Mouse (Mus musculus) olfactory bulb, adult 2 months (tissue): ENCODE data around the gene Fam172a. TPM values are rescaled to one million over a fixed set of nuclear protein-coding genes. Genes with fewer than 3 reads are reported as not detected.

Source experiments
- H3K27ac ChIP-seq: fragments of 200-500 bp; 2 replicates; pipeline ENCODE4 v1.5.1; 2012; ENCODE audit warnings: low read depth, low read length; ENCODE audit not compliant: insufficient read depth
- H3K4me1 ChIP-seq: fragments of 200-500 bp; 2 replicates; pipeline ENCODE4 v1.6.1; 2012; ENCODE audit warnings: low read length; ENCODE audit not compliant: control insufficient read depth, insufficient read depth
- H3K4me3 ChIP-seq: fragments of 200-500 bp; 2 replicates; pipeline ENCODE4 v1.5.1; 2012; ENCODE audit warnings: mild to moderate bottlenecking, low read depth, low read length, moderate library complexity; ENCODE audit not compliant: insufficient read depth
- CTCF ChIP-seq: fragments of 200-500 bp; IDR thresholded peaks from 2 replicates; pipeline ENCODE4 v1.5.1; 2012; ENCODE audit warnings: low read depth, mild to moderate bottlenecking, low read length, moderate library complexity; ENCODE audit not compliant: insufficient read depth
- POLR2A ChIP-seq: fragments of 200-500 bp; IDR thresholded peaks from 2 replicates; pipeline ENCODE4 v1.6.1; 2012; ENCODE audit warnings: mild to moderate bottlenecking, low read depth, low read length, moderate library complexity; ENCODE audit not compliant: insufficient read depth
- WGBS: fragments of 180-500 bp; shearing (Covaris S2); methylation state at CpG from one replicate; pipeline ENCODE4 v1.1.7; 2018; 5-methylcytosine and 5-hydroxymethylcytosine counted together
- polyA plus RNA-seq: library from polyadenylated mRNA; stranded (reverse); fragments of >200 nt; gene quantifications from 2 replicates; pipeline ENCODE4 v1.2.4, GENCODE M21; 2012; ENCODE audit warnings: low replicate concordance; ENCODE audit not compliant: missing spikeins, insufficient read depth, insufficient read length

Gene Fam172a
- polyA plus RNA-seq, 1 experiment, result not detected

DNA sequence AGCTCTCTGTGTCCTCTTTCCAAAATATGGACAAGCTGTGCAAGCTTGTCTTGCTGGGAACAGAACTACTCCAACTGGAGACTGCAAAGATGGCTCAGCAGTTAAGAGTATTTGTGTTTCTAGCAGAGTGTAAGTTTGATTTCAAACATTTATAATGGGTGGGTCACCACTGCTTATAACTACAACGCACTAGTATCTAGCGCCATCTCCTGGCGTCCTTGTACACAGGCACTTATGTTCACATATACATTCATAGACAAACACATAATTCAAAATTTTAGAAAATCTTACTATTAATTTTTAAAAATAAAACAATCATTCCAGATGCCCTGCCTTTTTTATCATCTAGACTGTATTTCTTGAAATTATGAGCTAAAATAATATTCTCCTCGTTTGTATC lies 147.0 kb downstream of the Fam172a start:
- 86% methylated on average over 4 of the region's 4 CpGs for WGBS
- Histone ChIP-seq H3K27ac (no peak overlapping the region), H3K4me3 (no peak overlapping the region), H3K4me1 (no peaks in the 10 kb centered on the region)
- TF ChIP-seq POLR2A (no peak), CTCF (no peak)

GRCm38 (mm10) chr13:77864804-77865203 lies 163.0 kb downstream of the Fam172a start:
- Histone ChIP-seq H3K27ac (no peak overlapping the region), H3K4me1 (no peaks in the 10 kb centered on the region), H3K4me3 (no peak overlapping the region)
- TF ChIP-seq CTCF, result no peak
- no peak for TF ChIP-seq POLR2A
- WGBS, result 100% methylated on average over 1 of the region's 1 CpGs

GRCm38 (mm10) chr13:77868314-77868713 lies 166.5 kb downstream of the Fam172a start:
- TF ChIP-seq POLR2A, result no peak
- no peak for TF ChIP-seq CTCF
- H3K4me1 ChIP-seq, result no peaks in the 10 kb centered on the region
- H3K27ac ChIP-seq, result no peak overlapping the region
- H3K4me3 ChIP-seq, result no peak overlapping the region
- 76% methylated on average over 2 of the region's 2 CpGs for whole genome bisulfite sequencing

- H3K27ac ChIP-seq, result no peak overlapping the region
- H3K4me3 ChIP-seq, result no peak overlapping the region
- WGBS, result 79% methylated on average over 4 of the region's 4 CpGs
- TF ChIP-seq CTCF (no peak), POLR2A (no peak)
- H3K4me1 ChIP-seq, result no peaks in the 10 kb centered on the region
Measured at GRCm38 (mm10) chr13:77878120-77878519, 176.3 kb downstream of the Fam172a start.

- 45% methylated on average over 3 of the region's 3 CpGs for WGBS
- Histone ChIP-seq H3K27ac (no peak overlapping the region), H3K4me3 (no peak overlapping the region), H3K4me1 (no peaks in the 10 kb centered on the region)
- TF ChIP-seq POLR2A, result no peak
- no peak for TF ChIP-seq CTCF
Measured at GRCm38 (mm10) chr13:77878545-77878944, 176.7 kb downstream of the Fam172a start.

DNA sequence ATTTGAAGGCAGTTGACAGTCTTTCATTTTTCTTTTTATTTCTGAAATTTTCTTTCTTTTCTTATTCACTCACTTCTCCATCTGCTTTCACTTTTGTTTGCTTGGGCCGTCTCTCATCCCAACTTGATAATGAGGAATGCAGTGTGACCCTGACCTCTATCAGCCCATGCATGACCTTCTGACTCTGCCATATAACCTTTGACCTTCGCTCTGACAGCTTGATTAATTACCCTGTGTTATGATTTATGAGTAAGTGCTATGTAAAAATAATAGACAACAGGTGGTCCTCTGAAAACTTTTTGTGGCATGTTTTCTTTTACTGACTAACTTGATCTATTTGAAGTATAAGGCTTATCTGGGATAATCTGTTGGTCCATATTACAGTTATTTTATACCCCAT lies 195.8 kb downstream of the Fam172a start:
- WGBS, result 73% methylated on average over 2 of the region's 2 CpGs
- Histone ChIP-seq H3K4me1 (no peaks in the 10 kb centered on the region), H3K4me3 (no peak overlapping the region), H3K27ac (no peak overlapping the region)
- no peak for TF ChIP-seq CTCF
- no peak for TF ChIP-seq POLR2A

DNA sequence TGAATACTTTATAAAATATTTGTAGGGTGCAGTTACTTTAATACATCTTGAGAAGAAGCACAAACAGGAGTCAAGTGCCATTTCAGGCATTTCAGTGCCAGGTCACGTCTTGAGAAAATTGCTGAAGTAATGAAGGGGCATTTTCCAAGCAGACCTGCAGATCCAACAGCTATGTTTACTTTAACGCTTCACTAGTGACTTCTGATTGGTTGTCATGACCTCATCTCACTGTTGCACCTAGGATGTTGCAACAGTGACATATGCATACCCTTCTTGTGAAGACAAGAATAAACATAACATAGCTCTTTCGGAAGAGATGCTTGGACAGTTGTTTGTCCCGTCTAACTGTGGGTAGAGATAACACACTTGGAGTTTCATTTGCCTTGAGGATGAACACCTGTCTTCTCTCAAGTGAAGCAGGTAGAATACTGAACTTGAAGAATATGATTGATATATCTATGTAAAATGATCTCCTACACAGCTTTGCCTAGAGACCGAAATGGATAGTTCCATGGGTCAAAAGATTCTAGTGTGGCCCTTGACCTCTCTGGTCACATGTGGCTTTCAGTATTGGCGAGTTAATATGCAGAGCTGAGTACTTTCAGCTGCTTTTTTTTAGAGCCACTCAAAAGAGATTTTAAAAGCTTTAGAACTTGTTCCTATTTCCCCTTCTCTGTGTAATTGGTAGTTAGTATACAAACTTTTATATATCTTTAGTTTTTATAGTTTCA lies 196.4 kb downstream of the Fam172a start:
- WGBS, result 89% methylated on average over 6 of the region's 6 CpGs
- H3K27ac ChIP-seq, result no peak overlapping the region
- no peak overlapping the region for H3K4me3 ChIP-seq
- TF ChIP-seq POLR2A, result no peak
- TF ChIP-seq CTCF, result no peak
- H3K4me1 ChIP-seq, result no peaks in the 10 kb centered on the region

DNA sequence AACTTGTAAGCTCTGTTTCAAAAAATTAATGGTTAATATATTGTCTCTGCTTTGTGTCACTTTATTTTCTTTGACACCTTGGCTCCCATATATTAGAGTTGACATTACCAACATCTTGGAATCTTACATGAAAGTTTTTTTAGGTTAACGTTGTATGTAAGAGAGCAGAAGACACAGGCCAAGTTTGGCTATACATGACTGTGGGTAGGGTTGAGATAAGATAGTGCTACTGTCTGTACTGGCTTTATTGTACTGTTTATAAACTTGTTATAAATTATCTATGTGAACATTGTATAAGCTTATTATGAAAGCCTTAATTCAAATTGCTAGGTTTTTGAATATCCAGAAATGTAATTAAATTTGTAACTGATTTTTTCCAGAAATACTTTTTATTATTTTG lies 197.9 kb downstream of the Fam172a start:
- no peak overlapping the region for H3K27ac ChIP-seq
- no peak overlapping the region for H3K4me3 ChIP-seq
- 90% methylated on average over 1 of the region's 1 CpGs for WGBS
- H3K4me1 ChIP-seq, result no peaks in the 10 kb centered on the region
- TF ChIP-seq POLR2A, result no peak
- TF ChIP-seq CTCF, result no peak

- Histone ChIP-seq H3K27ac (no peak overlapping the region), H3K4me1 (no peaks in the 10 kb centered on the region), H3K4me3 (no peak overlapping the region)
- TF ChIP-seq CTCF, result no peak
Measured at GRCm38 (mm10) chr13:77900843-77901242, 199.0 kb downstream of the Fam172a start.

- no peak for TF ChIP-seq CTCF
- no peak for TF ChIP-seq POLR2A
- Histone ChIP-seq H3K27ac (no peak overlapping the region), H3K4me3 (no peak overlapping the region), H3K4me1 (no peaks in the 10 kb centered on the region)
- 81% methylated on average over 2 of the region's 2 CpGs for WGBS
Measured at GRCm38 (mm10) chr13:77909184-77909583, 207.4 kb downstream of the Fam172a start.
